26 mouse cellular contexts compared by ENCODE assay signal in the genomic region with DNA sequence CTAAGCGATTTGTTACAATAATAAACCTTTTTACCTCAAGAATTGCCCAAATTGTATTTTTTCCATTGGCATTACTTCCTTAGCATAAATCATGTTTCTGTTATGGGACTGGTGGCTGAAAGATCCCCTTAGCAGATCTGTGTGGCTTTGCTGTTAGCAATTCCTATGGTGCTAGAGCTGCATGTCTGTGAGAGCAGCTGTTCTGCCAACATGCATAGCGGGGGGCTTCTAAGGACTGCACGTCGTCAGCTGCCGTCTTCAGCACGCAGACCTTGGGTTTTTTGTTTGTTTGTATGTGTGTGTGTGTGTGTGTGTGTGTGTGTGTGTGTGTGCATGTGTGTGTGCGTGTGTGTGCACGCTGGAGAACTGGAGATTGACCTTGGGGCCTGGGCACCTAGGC. TPM values are rescaled to one million over a fixed set of nuclear protein-coding genes. Genes with fewer than 3 reads are reported as not detected.
DNase-seq lines count a peak whose midpoint lies in the region; ATAC-seq and TF ChIP-seq lines count a peak whose summit lies in the region.
"Had no signal": no experiment of that assay in that cellular context is flagged by ENCODE, and none has a peak within 500 bp of the region (broad histone marks: within the 10 kb centered on the region; RNA-seq: fewer than 3 reads in every experiment).

No protein-coding gene starts in this region.

- no peak overlapping the region for H3K4me3 ChIP-seq in cerebellum, adult 2 months (replicated peaks; ENCODE audit: insufficient read depth, low read depth, low read length)
- H3K4me3 ChIP-seq in forebrain, embryonic 14.5 days (ENCODE audit: low read depth, low read length): no peak overlapping the region
- no peak overlapping the region for H3K4me3 ChIP-seq in forebrain, embryonic 16.5 days (replicated peaks; ENCODE audit: low read length)
- H3K4me3 ChIP-seq: embryonic facial prominence, embryonic 13.5 days; forebrain, embryonic 10.5 days; hindbrain, embryonic 10.5 days; kidney, embryonic 15.5 days; limb, embryonic 13.5 days; liver, embryonic 15.5 days; neural tube, embryonic 13.5 days had no signal

- DNase-seq in cerebellum, adult 2 months: peak; percentile 23 to 36
- no peak for DNase-seq in cerebellum, adult 9-10 months
- DNase-seq in forebrain, embryonic 14.5 days (ENCODE audit: low spot score): peak; percentile 42
- DNase-seq in left cerebral cortex, postnatal 4 days: peak; percentile 62
- DNase-seq in left cerebral cortex, postnatal 25 days (ENCODE audit: low spot score in 2 of 2): no peak
- DNase-seq in brain, embryonic 14.5 days (ENCODE audit: low read depth): peak; percentile 58
- DNase-seq: adrenal gland, postnatal 10 days; gastrocnemius, postnatal 14 days; heart, postnatal 14 days; kidney, postnatal 25 days; lung, postnatal 36 days; right cerebral cortex, postnatal 4 days; thymus, adult 18-20 months; thymus, postnatal 25 days had no signal

- WGBS in cerebellum, adult 2 months: 39% methylated on average over 8 of the region's 8 CpGs
- WGBS in forebrain, embryonic 14.5 days: 71% methylated on average over 8 of the region's 8 CpGs
- 61% methylated on average over 8 of the region's 8 CpGs for WGBS in forebrain, embryonic 16.5 days

- no peak overlapping the region for H3K9ac ChIP-seq in forebrain, embryonic 14.5 days (ENCODE audit: low read length)
- no peak overlapping the region for H3K9ac ChIP-seq in forebrain, embryonic 16.5 days (replicated peaks; ENCODE audit: low read depth, low read length)
- H3K9ac ChIP-seq: embryonic facial prominence, embryonic 13.5 days; kidney, embryonic 15.5 days; limb, embryonic 13.5 days; liver, embryonic 15.5 days; neural tube, embryonic 13.5 days had no signal

- H3K4me1 ChIP-seq in cerebellum, adult 2 months (ENCODE audit: control insufficient read depth, insufficient read depth, low read length): peaks cover 6% of the 10 kb centered on the region
- H3K4me1 ChIP-seq in forebrain, embryonic 14.5 days (ENCODE audit: control insufficient read depth, insufficient read depth, low read length): no peaks in the 10 kb centered on the region
- H3K4me1 ChIP-seq in forebrain, embryonic 16.5 days (replicated peaks; ENCODE audit: control insufficient read depth, insufficient read depth, low read length): no peaks in the 10 kb centered on the region
- H3K4me1 ChIP-seq: embryonic facial prominence, embryonic 13.5 days; forebrain, embryonic 10.5 days; hindbrain, embryonic 10.5 days; kidney, embryonic 15.5 days; limb, embryonic 13.5 days; liver, embryonic 15.5 days had no signal

- no peak overlapping the region for H3K4me2 ChIP-seq in forebrain, embryonic 14.5 days (ENCODE audit: low read length)
- no peak overlapping the region for H3K4me2 ChIP-seq in forebrain, embryonic 16.5 days (ENCODE audit: low read length)
- H3K4me2 ChIP-seq: embryonic facial prominence, embryonic 13.5 days; kidney, embryonic 15.5 days; limb, embryonic 13.5 days; liver, embryonic 15.5 days; midbrain, embryonic 11.5 days; neural tube, embryonic 13.5 days had no signal

- no peaks in the 10 kb centered on the region for H3K9me3 ChIP-seq in forebrain, embryonic 14.5 days (replicated peaks; ENCODE audit: control insufficient read depth, low read length)
- no peaks in the 10 kb centered on the region for H3K9me3 ChIP-seq in forebrain, embryonic 16.5 days (ENCODE audit: control insufficient read depth, low read length)
- H3K9me3 ChIP-seq: embryonic facial prominence, embryonic 13.5 days; forebrain, embryonic 10.5 days; G1E; hindbrain, embryonic 10.5 days; kidney, embryonic 15.5 days; limb, embryonic 13.5 days; liver, embryonic 15.5 days; neural tube, embryonic 13.5 days had no signal

- TF ChIP-seq POLR2A in cerebellum, adult 2 months (IDR thresholded peaks at IDR 0.05; ENCODE audit: borderline replicate concordance, insufficient read depth, low read length): no peak
- TF ChIP-seq POLR2A in brain, embryonic 14.5 days (IDR thresholded peaks at IDR 0.05; ENCODE audit: borderline replicate concordance, extremely low read depth, insufficient read depth, insufficient read length, poor library complexity, severe bottlenecking): no peak

- TF ChIP-seq CTCF in cerebellum, adult 2 months (IDR thresholded peaks at IDR 0.05; ENCODE audit: borderline replicate concordance, insufficient read depth, low read depth, low read length): no peak
- no peak for TF ChIP-seq CTCF in brain, embryonic 14.5 days (IDR thresholded peaks at IDR 0.05; ENCODE audit: borderline replicate concordance, extremely low read depth, insufficient read depth, insufficient read length)

- H3K27ac ChIP-seq in cerebellum, adult 2 months (ENCODE audit: insufficient read depth, low read length): no peak overlapping the region
- no peak overlapping the region for H3K27ac ChIP-seq in forebrain, embryonic 14.5 days (ENCODE audit: low read depth, low read length)
- no peak overlapping the region for H3K27ac ChIP-seq in forebrain, embryonic 16.5 days (ENCODE audit: low read length)
- H3K27ac ChIP-seq: embryonic facial prominence, embryonic 13.5 days; forebrain, embryonic 10.5 days; hindbrain, embryonic 10.5 days; kidney, embryonic 15.5 days; limb, embryonic 13.5 days; liver, embryonic 15.5 days; neural tube, embryonic 13.5 days; stomach, postnatal 0 days had no signal

- ATAC-seq in forebrain, embryonic 14.5 days: no peak
- ATAC-seq in forebrain, embryonic 16.5 days: no peak
- ATAC-seq: intestine, postnatal 0 days had no signal

- intact Hi-C loops in left cerebral cortex, postnatal 4 days (cut with DNase I): no loop called here
- intact Hi-C loops in left cerebral cortex, postnatal 25 days (cut with DNase I): no loop called here

- no peaks in the 10 kb centered on the region for H3K27me3 ChIP-seq in cerebellum, adult 2 months (ENCODE audit: control insufficient read depth, insufficient read depth, low read length)
- H3K27me3 ChIP-seq in forebrain, embryonic 14.5 days (replicated peaks; ENCODE audit: control insufficient read depth, insufficient read depth, low read length): no peaks in the 10 kb centered on the region
- no peaks in the 10 kb centered on the region for H3K27me3 ChIP-seq in forebrain, embryonic 16.5 days (replicated peaks; ENCODE audit: control insufficient read depth, insufficient read depth, low read length)
- H3K27me3 ChIP-seq: embryonic facial prominence, embryonic 13.5 days; kidney, embryonic 15.5 days; limb, embryonic 13.5 days; liver, embryonic 15.5 days; neural tube, embryonic 13.5 days had no signal

- H3K36me3 ChIP-seq in forebrain, embryonic 14.5 days (ENCODE audit: control insufficient read depth, insufficient read depth, low read length): peaks cover 49% of the 10 kb centered on the region
- 0 out of 2 replicates have a peak, but pooled peaks cover 9% of the 10 kb centered on the region for H3K36me3 ChIP-seq in forebrain, embryonic 16.5 days (ENCODE audit: control insufficient read depth, insufficient read depth)

RNA-seq across cellular contexts. Expression of a gene that starts 22.6 kb away (rescaled TPM):
- 28.7 and 31.8 TPM in 2 replicates for polyA plus RNA-seq in cerebellum, adult 2 months (2012; rRNA removed)
- polyA plus RNA-seq in forebrain, embryonic 14.5 days (2014; fragmentation: Nextera tagmentation; extraction: Ambion mirVana): 69.1 and 70.7 TPM in 2 replicates
- 60.1 and 72.9 TPM in 2 replicates for polyA plus RNA-seq in forebrain, embryonic 16.5 days (2015; fragmentation: Nextera tagmentation; extraction: Ambion mirVana)
- 10 to 100 TPM; 50.6 to 54.3 TPM for total RNA-seq in left cerebral cortex, postnatal 4 days (2021)
- 10 to 100 TPM; 59.7 to 63.4 TPM for total RNA-seq in left cerebral cortex, postnatal 25 days (2021)
- polyA plus RNA-seq in brain, embryonic 14.5 days (2012; rRNA removed): 55.7 and 64.5 TPM in 2 replicates

RNA-seq across cellular contexts. Expression of a gene that starts 45.4 kb away (rescaled TPM):
- 32.5 and 34.0 TPM in 2 replicates for polyA plus RNA-seq in cerebellum, adult 2 months (2012; rRNA removed)
- polyA plus RNA-seq in forebrain, embryonic 14.5 days (2014; fragmentation: Nextera tagmentation; extraction: Ambion mirVana): 38.3 and 48.4 TPM in 2 replicates
- polyA plus RNA-seq in forebrain, embryonic 16.5 days (2015; fragmentation: Nextera tagmentation; extraction: Ambion mirVana): 54.6 and 59.7 TPM in 2 replicates
- total RNA-seq in left cerebral cortex, postnatal 4 days (2021): 10 to 100 TPM; 30.9 to 37.9 TPM
- 10 to 100 TPM; 43.0 to 45.2 TPM for total RNA-seq in left cerebral cortex, postnatal 25 days (2021)
- 28.5 and 31.8 TPM in 2 replicates for polyA plus RNA-seq in brain, embryonic 14.5 days (2012; rRNA removed)

RNA-seq across cellular contexts. Expression of a gene that starts 50.9 kb away (rescaled TPM):
- 1.1 TPM in 2 replicates for polyA plus RNA-seq in cerebellum, adult 2 months (2012; rRNA removed)
- polyA plus RNA-seq in forebrain, embryonic 14.5 days (2014; fragmentation: Nextera tagmentation; extraction: Ambion mirVana): 2.6 and 4.0 TPM in 2 replicates
- polyA plus RNA-seq in forebrain, embryonic 16.5 days (2015; fragmentation: Nextera tagmentation; extraction: Ambion mirVana): 3.1 TPM in 2 replicates
- total RNA-seq in left cerebral cortex, postnatal 4 days (2021): 1 to 10 TPM; 2.0 to 2.4 TPM
- total RNA-seq in left cerebral cortex, postnatal 25 days (2021): 10 to 100 TPM; 14.6 to 22.7 TPM
- 1.8 TPM in 2 replicates for polyA plus RNA-seq in brain, embryonic 14.5 days (2012; rRNA removed)
- polyA plus RNA-seq: G1E had no signal

Comparison
In these comparisons a context has a peak if more than half of its experiments do, and no peak if none do; other contexts are left out.
1. DNase-seq: peak in cerebellum, adult 2 months (2 of 2), forebrain, embryonic 14.5 days (single experiment), left cerebral cortex, postnatal 4 days (single experiment) and brain, embryonic 14.5 days (single experiment); none in cerebellum, adult 9-10 months (single experiment) and left cerebral cortex, postnatal 25 days (0 of 2).